Mouse (Mus musculus): ENCODE data around the gene Ccdc185.

Ccdc185 gene

GRCm38 (mm10) chr1:182747081-182747480, 1.9 kb downstream of the Ccdc185 start:
- no peak for DNase-seq (ENCODE audit: low spot score)

- no peak for DNase-seq (ENCODE audit: low spot score)
Measured at GRCm38 (mm10) chr1:182735891-182736290, 13.1 kb downstream of the Ccdc185 start.

- no peak for DNase-seq (ENCODE audit: low spot score)
Measured at GRCm38 (mm10) chr1:182732695-182733094, 16.3 kb downstream of the Ccdc185 start.

- no peak for DNase-seq (ENCODE audit: low spot score)
Measured at GRCm38 (mm10) chr1:182729002-182729401, 20.0 kb downstream of the Ccdc185 start.

GRCm38 (mm10) chr1:182727541-182727940, 21.4 kb downstream of the Ccdc185 start:
- no peak for DNase-seq (ENCODE audit: low spot score)

GRCm38 (mm10) chr1:182714236-182714935, 34.6 kb downstream of the Ccdc185 start:
- DNase-seq (ENCODE audit: low spot score): no peak

GRCm38 (mm10) chr1:182711360-182711933, 37.5 kb downstream of the Ccdc185 start:
- peak; percentile 43 for DNase-seq (ENCODE audit: low spot score)

- no peak for DNase-seq (ENCODE audit: low spot score)
Measured at GRCm38 (mm10) chr1:182707459-182707858, 41.5 kb downstream of the Ccdc185 start.

- DNase-seq (ENCODE audit: low spot score): no peak
Measured at GRCm38 (mm10) chr1:182704882-182705281, 44.1 kb downstream of the Ccdc185 start.

- DNase-seq (ENCODE audit: low spot score): no peak
Measured at GRCm38 (mm10) chr1:182699392-182700347, 49.3 kb downstream of the Ccdc185 start.
